In the genomic region with DNA sequence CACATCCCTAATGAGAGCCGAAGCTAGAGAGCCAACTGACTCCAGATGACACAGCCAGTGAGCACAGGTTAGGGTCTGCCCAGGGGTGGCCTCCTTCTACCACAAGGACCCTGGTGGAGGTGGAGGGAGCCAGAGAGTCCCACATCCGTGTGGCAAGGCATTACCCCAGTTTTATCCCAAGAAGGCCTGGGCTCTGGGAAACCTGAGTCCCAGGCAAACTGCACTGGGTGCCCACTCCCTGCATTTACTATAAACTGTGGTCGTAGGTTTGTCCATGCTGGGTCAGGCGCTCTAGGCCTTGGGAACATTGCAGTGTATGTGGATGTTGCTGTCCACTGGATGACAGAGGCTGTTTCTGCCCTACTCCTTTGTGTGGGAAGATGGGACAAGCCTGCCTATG, we compare ENCODE assay signal across 9 mouse cellular contexts. TPM values are rescaled to one million over a fixed set of nuclear protein-coding genes. Genes with fewer than 3 reads are reported as not detected.
A peak's percentile ranks its signal among the peaks of the same experiment; 100 is the strongest.
DNase-seq lines count a peak whose midpoint lies in the region; ATAC-seq and TF ChIP-seq lines count a peak whose summit lies in the region.
"Had no signal": no experiment of that assay in that cellular context is flagged by ENCODE, and none has a peak within 500 bp of the region (broad histone marks: within the 10 kb centered on the region; RNA-seq: fewer than 3 reads in every experiment).

No protein-coding gene starts in this region.

- H3K27me3 ChIP-seq in heart, adult 2 months (ENCODE audit: control insufficient read depth, insufficient read depth, low read length) = no peaks in the 10 kb centered on the region
- no peaks in the 10 kb centered on the region for H3K27me3 ChIP-seq in intestine, postnatal 0 days (replicated peaks; ENCODE audit: control insufficient read depth, insufficient read depth, low read length)
- no peaks in the 10 kb centered on the region for H3K27me3 ChIP-seq in stomach, embryonic 16.5 days (ENCODE audit: control insufficient read depth, insufficient read depth, low read length)

- H3K36me3 ChIP-seq in heart, adult 2 months (ENCODE audit: control insufficient read depth, insufficient read depth, low read length) = no peaks in the 10 kb centered on the region; the same call in 1 of the 2 replicates
- H3K36me3 ChIP-seq in intestine, postnatal 0 days (ENCODE audit: control insufficient read depth, insufficient read depth) = peaks cover 40% of the 10 kb centered on the region
- peaks cover 1% of the 10 kb centered on the region; the same call in 1 of the 2 replicates for H3K36me3 ChIP-seq in stomach, embryonic 16.5 days (ENCODE audit: control insufficient read depth, insufficient read depth, low read length)

- no peaks in the 10 kb centered on the region for H3K9me3 ChIP-seq in intestine, postnatal 0 days (ENCODE audit: control insufficient read depth)
- no peaks in the 10 kb centered on the region for H3K9me3 ChIP-seq in stomach, embryonic 16.5 days (replicated peaks; ENCODE audit: control insufficient read depth, low read length)

- ATAC-seq in intestine, postnatal 0 days = no peak
- no peak; the same call in 1 of the 2 replicates for ATAC-seq in stomach, embryonic 16.5 days (ENCODE audit: insufficient read depth, low FRiP score)

- 56% methylated on average over 4 of the region's 4 CpGs for WGBS in heart, adult 2 months
- WGBS in intestine, postnatal 0 days = 54% methylated on average over 4 of the region's 4 CpGs
- 73% methylated on average over 4 of the region's 4 CpGs for WGBS in stomach, embryonic 16.5 days

- no peak for TF ChIP-seq EP300 in heart, adult 2 months (IDR thresholded peaks at IDR 0.05; ENCODE audit: insufficient read depth, low read depth, low read length)

- TF ChIP-seq CTCF in heart, adult 2 months (IDR thresholded peaks at IDR 0.05) = no peak
- TF ChIP-seq CTCF in intestine, postnatal 0 days (IDR thresholded peaks at IDR 0.05; ENCODE audit: low read depth) = no peak

- H3K4me3 ChIP-seq in heart, adult 2 months = peak overlapping the region; percentile 44
- H3K4me3 ChIP-seq in intestine, postnatal 0 days (ENCODE audit: low read depth, low read length) = peak overlapping the region; percentile 44
- H3K4me3 ChIP-seq in stomach, embryonic 16.5 days (replicated peaks; ENCODE audit: low read length) = peak overlapping the region; percentile 31

- H3K4me1 ChIP-seq in heart, adult 2 months (ENCODE audit: control insufficient read depth, insufficient read depth, low read length) = peaks cover 18% of the 10 kb centered on the region
- peaks cover 9% of the 10 kb centered on the region; the same call in 1 of the 2 replicates for H3K4me1 ChIP-seq in intestine, postnatal 0 days (replicated peaks; ENCODE audit: control insufficient read depth, insufficient read depth, low read length)
- H3K4me1 ChIP-seq in stomach, embryonic 16.5 days (ENCODE audit: control insufficient read depth, insufficient read depth, low read length) = peaks cover 28% of the 10 kb centered on the region

- no peaks in the 10 kb centered on the region for H3K79me2 ChIP-seq in heart, adult 2 months (replicated peaks; ENCODE audit: control insufficient read depth, insufficient read depth, low read length)

- no peak for TF ChIP-seq POLR2A in heart, adult 2 months (IDR thresholded peaks at IDR 0.05; ENCODE audit: insufficient read depth, low read depth, low read length)

- H3K27ac ChIP-seq in heart, adult 2 months = peak overlapping the region; percentile 96
- peak overlapping the region; percentile 93 for H3K27ac ChIP-seq in intestine, postnatal 0 days (ENCODE audit: low read depth, low read length)
- peak overlapping the region; percentile 85 for H3K27ac ChIP-seq in stomach, embryonic 16.5 days (ENCODE audit: low read length)

- H3K4me2 ChIP-seq in intestine, postnatal 0 days (replicated peaks; ENCODE audit: low read depth) = peak overlapping the region; percentile 84
- peak overlapping the region; percentile 52 for H3K4me2 ChIP-seq in stomach, embryonic 16.5 days (ENCODE audit: low read depth, low read length)

- DNase-seq in heart, adult 2 months = peak in 1 of 2 experiments; percentile 29
- DNase-seq in heart, postnatal 4 days = no peak
- peak; percentile 35 for DNase-seq in testis, postnatal 10 days (ENCODE audit: low spot score)
- DNase-seq in testis, postnatal 14 days (ENCODE audit: low spot score) = no peak
- no peak for DNase-seq in left cerebral cortex, adult 8-10 months (ENCODE audit: low spot score in 2 of 2)
- no peak for DNase-seq in adrenal gland, postnatal 10 days

- H3K9ac ChIP-seq in heart, adult 2 months (ENCODE audit: low read depth, low read length) = peak overlapping the region; percentile 65
- peak overlapping the region; percentile 56 for H3K9ac ChIP-seq in intestine, postnatal 0 days (ENCODE audit: low read depth, low read length)
- H3K9ac ChIP-seq in stomach, embryonic 16.5 days (ENCODE audit: low read length) = peak overlapping the region; percentile 62

- intact Hi-C loops in heart, adult 2 months (cut with DNase I) = no loop called here

RNA-seq across cellular contexts. Expression of a gene that starts 0.7 kb away (rescaled TPM):
- total RNA-seq in heart, adult 2 months (2021) = 10 to 100 TPM; 20.2 to 28.6 TPM
- polyA plus RNA-seq in heart, adult 2 months (2012; rRNA removed) = 112 and 121 TPM in 2 replicates
- 10 to 100 TPM; 20.2 to 24.4 TPM for total RNA-seq in heart, postnatal 4 days (2021)
- polyA plus RNA-seq in intestine, postnatal 0 days (2015; fragmentation: Nextera tagmentation; extraction: Ambion mirVana) = 348 and 382 TPM in 2 replicates
- polyA plus RNA-seq in stomach, embryonic 16.5 days (2015; fragmentation: Nextera tagmentation; extraction: Ambion mirVana) = 59.8 and 75.8 TPM in 2 replicates
- total RNA-seq in left cerebral cortex, adult 8-10 months (2022) = 10 to 100 TPM; 20.8 to 62.8 (median 36.9) TPM
- 10 to 100 TPM; 55.4 to 58.3 TPM for total RNA-seq in adrenal gland, postnatal 10 days (2021)

RNA-seq across cellular contexts. Expression of a gene that starts 17.7 kb away (rescaled TPM):
- 10 to 100 TPM; 17.7 to 18.2 TPM for total RNA-seq in heart, adult 2 months (2021)
- 21.6 and 23.4 TPM in 2 replicates for polyA plus RNA-seq in heart, adult 2 months (2012; rRNA removed)
- total RNA-seq in heart, postnatal 4 days (2021) = 10 to 100 TPM; 19.6 to 20.2 TPM
- 35.0 and 36.1 TPM in 2 replicates for polyA plus RNA-seq in intestine, postnatal 0 days (2015; fragmentation: Nextera tagmentation; extraction: Ambion mirVana)
- 22.5 and 24.3 TPM in 2 replicates for polyA plus RNA-seq in stomach, embryonic 16.5 days (2015; fragmentation: Nextera tagmentation; extraction: Ambion mirVana)
- total RNA-seq in left cerebral cortex, adult 8-10 months (2022) = 10 to 100 TPM; 36.6 to 40.3 (median 38.8) TPM
- total RNA-seq in adrenal gland, postnatal 10 days (2021) = 10 to 100 TPM; 29.7 to 29.8 TPM

RNA-seq across cellular contexts. Expression of a gene that starts 26.8 kb away (rescaled TPM):
- 10 to 100 TPM; 15.2 to 16.0 TPM for total RNA-seq in heart, adult 2 months (2021)
- 15.3 and 20.1 TPM in 2 replicates for polyA plus RNA-seq in heart, adult 2 months (2012; rRNA removed)
- 10 to 100 TPM; 21.2 to 25.1 TPM for total RNA-seq in heart, postnatal 4 days (2021)
- polyA plus RNA-seq in intestine, postnatal 0 days (2015; fragmentation: Nextera tagmentation; extraction: Ambion mirVana) = 5.2 and 6.1 TPM in 2 replicates
- polyA plus RNA-seq in stomach, embryonic 16.5 days (2015; fragmentation: Nextera tagmentation; extraction: Ambion mirVana) = 9.5 and 10.4 TPM in 2 replicates
- 1 to 10 TPM; 4.4 to 5.3 (median 4.9) TPM for total RNA-seq in left cerebral cortex, adult 8-10 months (2022)
- total RNA-seq in adrenal gland, postnatal 10 days (2021) = 10 to 100 TPM; 27.7 to 28.7 TPM
- total RNA-seq: neutrophil, adult 5-6 weeks had no signal

RNA-seq across cellular contexts. Expression of a gene that starts 45.7 kb away (rescaled TPM):
- 100 to 1,000 TPM in 1 of 2 experiments, 10 to 100 TPM in 1; 99.2 to 109 TPM for total RNA-seq in heart, adult 2 months (2021)
- 98.9 and 121 TPM in 2 replicates for polyA plus RNA-seq in heart, adult 2 months (2012; rRNA removed)
- 100 to 1,000 TPM; 206 to 223 TPM for total RNA-seq in heart, postnatal 4 days (2021)
- 38.9 TPM in 2 replicates for polyA plus RNA-seq in intestine, postnatal 0 days (2015; fragmentation: Nextera tagmentation; extraction: Ambion mirVana)
- polyA plus RNA-seq in stomach, embryonic 16.5 days (2015; fragmentation: Nextera tagmentation; extraction: Ambion mirVana) = 66.5 and 66.7 TPM in 2 replicates
- 100 to 1,000 TPM; 239 to 259 (median 249) TPM for total RNA-seq in left cerebral cortex, adult 8-10 months (2022)
- total RNA-seq in adrenal gland, postnatal 10 days (2021) = 100 to 1,000 TPM; 101 to 111 TPM

RNA-seq across cellular contexts. Expression of a gene that starts 58.9 kb away (rescaled TPM):
- under 1 TPM; 0.32 to 0.65 TPM for total RNA-seq in heart, adult 2 months (2021)
- 0.15 and 0.18 TPM in 2 replicates for polyA plus RNA-seq in heart, adult 2 months (2012; rRNA removed)
- 1 to 10 TPM; 1.9 to 2.5 TPM for total RNA-seq in heart, postnatal 4 days (2021)
- polyA plus RNA-seq in intestine, postnatal 0 days (2015; fragmentation: Nextera tagmentation; extraction: Ambion mirVana) = 0.12 TPM in 2 replicates
- 0.36 and 0.55 TPM in 2 replicates for polyA plus RNA-seq in stomach, embryonic 16.5 days (2015; fragmentation: Nextera tagmentation; extraction: Ambion mirVana)
- total RNA-seq in left cerebral cortex, adult 8-10 months (2022) = 1 to 10 TPM in 3 of 4 experiments, under 1 TPM in 1; 0.98 to 3.2 (median 1.5) TPM
- total RNA-seq in adrenal gland, postnatal 10 days (2021) = 1 to 10 TPM in 1 of 2 experiments, under 1 TPM in 1; 0.60 to 1.2 TPM
